Mouse (Mus musculus) liver, embryonic 14.5 days (tissue): ENCODE measurements at regions not wholly inside any gene's neighbourhood (a gene's known extent, or its start where the extent isn't known, plus 50 kb on each side); places are given as distances from the start of the nearest gene placed in this dataset.

ENCODE experiments used
- CTCF ChIP-seq: IDR thresholded peaks from 2 replicates; pipeline ENCODE4 v1.5.1; 2016; ENCODE audit warnings: antibody characterized with exemption, low read depth, control low read depth
- EP300 ChIP-seq: IDR thresholded peaks from 2 replicates; pipeline ENCODE4 v1.6.1; 2016; ENCODE audit warnings: antibody characterized with exemption, low read depth

- TF ChIP-seq CTCF (no peak), EP300 (no peak)
Measured at GRCm38 (mm10) chr14:105606551-105606950, 290.1 kb downstream of the Spry2 start.
